Mouse (Mus musculus) urinary bladder, postnatal 4 days (tissue): ENCODE results near the gene Rdx.

Experiments used
- DNase-seq, 2 experiments: peaks; one replicate each; pipeline ENCODE4 v3.0.0; 2021 to 2022; ENCODE audit warnings: low spot score in 2 of 2

Rdx gene

GRCm38 (mm10) chr9:52107161-52107560 lies 60.2 kb downstream of the Rdx start:
- no peak for DNase-seq

GRCm38 (mm10) chr9:52110738-52111137 lies 63.8 kb downstream of the Rdx start:
- no peak for DNase-seq

GRCm38 (mm10) chr9:52113091-52113490 lies 66.1 kb downstream of the Rdx start:
- DNase-seq = no peak

GRCm38 (mm10) chr9:52119212-52119611 lies 72.2 kb downstream of the Rdx start:
- no peak for DNase-seq

GRCm38 (mm10) chr9:52125225-52125624 lies 78.3 kb downstream of the Rdx start:
- DNase-seq = no peak

- DNase-seq = no peak
These were observed 83.4 kb downstream of the Rdx start for GRCm38 (mm10) chr9:52130348-52130747.

- DNase-seq = no peak
These were observed 85.8 kb downstream of the Rdx start for GRCm38 (mm10) chr9:52132771-52133170.
